Mouse (Mus musculus) liver, postnatal 0 days (tissue): ENCODE results near the gene Donson.

ENCODE experiments used
- CTCF ChIP-seq: sonication (generic); IDR thresholded peaks from 2 replicates; pipeline ENCODE4 v1.5.1; 2016; ENCODE audit warnings: antibody characterized with exemption, low read depth
- EP300 ChIP-seq: IDR thresholded peaks from 2 replicates; pipeline ENCODE4 v1.6.1; 2016; ENCODE audit warnings: antibody characterized with exemption, low read depth, mild to moderate bottlenecking

DNA sequence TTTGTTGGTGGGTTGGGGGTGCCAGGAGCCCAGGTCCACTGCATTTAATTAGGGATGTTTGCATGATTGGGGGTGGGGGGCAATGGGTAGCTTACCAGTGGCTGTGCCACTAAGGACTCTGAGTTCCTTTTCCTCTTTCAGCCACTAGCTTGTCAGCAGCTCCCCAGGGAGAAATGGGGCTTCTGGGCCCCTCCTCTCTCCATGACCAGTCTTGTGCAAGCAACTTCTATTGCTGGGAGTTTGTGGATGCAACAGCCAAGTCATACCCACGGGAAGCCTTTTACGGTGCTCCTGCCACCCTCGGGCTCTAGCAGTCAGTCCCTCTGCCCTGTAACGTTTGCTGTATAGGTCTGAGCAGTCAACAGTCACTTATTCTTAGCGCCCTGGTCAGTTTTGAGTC is 46.2 kb upstream of the Donson start:
- no peak for TF ChIP-seq CTCF
- TF ChIP-seq EP300, result no peak
